Mouse (Mus musculus): ENCODE measurements at regions not wholly inside any gene's neighbourhood (a gene's known extent, or its start where the extent isn't known, plus 50 kb on each side); places are given as distances from the start of the nearest gene placed in this dataset.

- Histone ChIP-seq H3K4me2 (replicated peaks) (no peak overlapping the region), H3K36me3 (no peaks in the 10 kb centered on the region), H3K9ac (replicated peaks) (no peak overlapping the region), H3K4me1 (0 out of 2 replicates have a peak, but pooled peaks cover 6% of the 10 kb centered on the region), H3K27me3 (0 out of 2 replicates have a peak, but pooled peaks cover 6% of the 10 kb centered on the region), H3K27ac (replicated peaks) (0 out of 2 replicates have a peak overlapping the region, but pooled peaks have one; percentile 4), H3K9me3 (no peaks in the 10 kb centered on the region), H3K4me3 (no peak overlapping the region)
- 81% methylated on average over 9 of the region's 9 CpGs for WGBS
- ATAC-seq (ENCODE audit: low FRiP score, low read depth): no peak
These were observed 99.0 kb upstream of the Max start for GRCm38 (mm10) chr12:77060766-77061561.

GRCm38 (mm10) chr12:77060060-77060695 is 98.2 kb upstream of the Max start:
- Histone ChIP-seq H3K9ac (replicated peaks) (no peak overlapping the region), H3K4me2 (replicated peaks) (peak overlapping the region; percentile 17; the same call in 1 of the 2 replicates), H3K4me1 (0 out of 2 replicates have a peak, but pooled peaks cover 6% of the 10 kb centered on the region), H3K27ac (replicated peaks) (0 out of 2 replicates have a peak overlapping the region, but pooled peaks have one; percentile 4), H3K4me3 (no peak overlapping the region), H3K27me3 (0 out of 2 replicates have a peak, but pooled peaks cover 6% of the 10 kb centered on the region), H3K36me3 (no peaks in the 10 kb centered on the region), H3K9me3 (no peaks in the 10 kb centered on the region)
- ATAC-seq (ENCODE audit: low FRiP score, low read depth): peak; percentile 56
- WGBS: 39% methylated on average over 16 of the region's 16 CpGs

GRCm38 (mm10) chr12:77059679-77060059 is 97.7 kb upstream of the Max start:
- no peak overlapping the region for H3K9ac ChIP-seq (replicated peaks)
- H3K27ac ChIP-seq (replicated peaks): no peak overlapping the region
- no peak overlapping the region for H3K4me3 ChIP-seq
- H3K4me2 ChIP-seq (replicated peaks): no peak overlapping the region; the same call in 1 of the 2 replicates
- 91% methylated on average over 4 of the region's 4 CpGs for WGBS
- 0 out of 2 replicates have a peak, but pooled peaks cover 6% of the 10 kb centered on the region for H3K4me1 ChIP-seq
- 0 out of 2 replicates have a peak, but pooled peaks cover 6% of the 10 kb centered on the region for H3K27me3 ChIP-seq
- no peak for ATAC-seq (ENCODE audit: low FRiP score, low read depth)
- H3K9me3 ChIP-seq: no peaks in the 10 kb centered on the region
- H3K36me3 ChIP-seq: no peaks in the 10 kb centered on the region

- Histone ChIP-seq H3K9ac (replicated peaks) (no peak overlapping the region), H3K36me3 (no peaks in the 10 kb centered on the region), H3K4me1 (0 out of 2 replicates have a peak, but pooled peaks cover 6% of the 10 kb centered on the region), H3K4me2 (replicated peaks) (no peak overlapping the region), H3K4me3 (no peak overlapping the region), H3K27me3 (0 out of 2 replicates have a peak, but pooled peaks cover under 1% of the 10 kb centered on the region), H3K9me3 (no peaks in the 10 kb centered on the region), H3K27ac (replicated peaks) (no peak overlapping the region)
- WGBS: 49% methylated on average over 4 of the region's 4 CpGs
- no peak for ATAC-seq (ENCODE audit: low FRiP score, low read depth)
These were observed 96.7 kb upstream of the Max start for GRCm38 (mm10) chr12:77058596-77059190.

- no peaks in the 10 kb centered on the region for H3K9me3 ChIP-seq
- no peak overlapping the region for H3K9ac ChIP-seq (replicated peaks)
- H3K4me2 ChIP-seq (replicated peaks): no peak overlapping the region
- H3K36me3 ChIP-seq: no peaks in the 10 kb centered on the region
- whole genome bisulfite sequencing: 77% methylated on average over 5 of the region's 5 CpGs
- 0 out of 2 replicates have a peak, but pooled peaks cover 6% of the 10 kb centered on the region for H3K4me1 ChIP-seq
- H3K27me3 ChIP-seq: no peaks in the 10 kb centered on the region
- H3K4me3 ChIP-seq: no peak overlapping the region
- H3K27ac ChIP-seq (replicated peaks): no peak overlapping the region
- ATAC-seq (ENCODE audit: low FRiP score, low read depth): no peak
These were observed 94.9 kb upstream of the Max start for GRCm38 (mm10) chr12:77056748-77057370.

- no peak overlapping the region for H3K27ac ChIP-seq (replicated peaks)
- no peak overlapping the region for H3K9ac ChIP-seq (replicated peaks)
- H3K4me2 ChIP-seq (replicated peaks): no peak overlapping the region
- H3K4me1 ChIP-seq: no peaks in the 10 kb centered on the region
- H3K27me3 ChIP-seq: no peaks in the 10 kb centered on the region
- H3K36me3 ChIP-seq: no peaks in the 10 kb centered on the region
- H3K4me3 ChIP-seq: no peak overlapping the region
- ATAC-seq (ENCODE audit: low FRiP score, low read depth): no peak
- H3K9me3 ChIP-seq: no peaks in the 10 kb centered on the region
- 94% methylated on average over 5 of the region's 5 CpGs for WGBS
These were observed 92.7 kb upstream of the Max start for GRCm38 (mm10) chr12:77054700-77055099.

- Histone ChIP-seq H3K4me1 (no peaks in the 10 kb centered on the region), H3K27ac (replicated peaks) (no peak overlapping the region), H3K4me3 (no peak overlapping the region), H3K9me3 (no peaks in the 10 kb centered on the region), H3K4me2 (replicated peaks) (no peak overlapping the region), H3K27me3 (no peaks in the 10 kb centered on the region), H3K9ac (replicated peaks) (no peak overlapping the region), H3K36me3 (no peaks in the 10 kb centered on the region)
- ATAC-seq (ENCODE audit: low FRiP score, low read depth): no peak
- WGBS: 92% methylated on average over 7 of the region's 7 CpGs
These were observed 92.2 kb upstream of the Max start for GRCm38 (mm10) chr12:77054211-77054610.

DNA sequence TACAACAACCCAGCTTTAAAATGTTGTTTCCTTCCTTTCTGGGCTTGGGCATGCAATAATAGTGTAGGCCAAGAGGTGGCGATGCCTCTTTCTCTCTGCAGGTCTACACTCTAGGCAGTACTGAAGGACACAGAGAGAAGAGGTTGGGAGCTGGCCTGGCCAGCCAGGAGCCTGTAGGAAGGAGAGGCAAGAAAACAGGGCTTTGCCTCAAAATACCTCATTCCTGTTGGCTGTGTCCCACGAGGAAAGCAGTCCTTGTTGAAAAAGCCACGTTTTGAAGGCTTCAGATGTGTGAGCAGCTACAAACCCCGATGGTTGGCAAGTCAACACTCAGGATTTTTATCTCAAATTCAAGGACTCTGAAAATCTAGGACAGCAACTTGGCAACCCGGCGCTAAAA is 90.9 kb upstream of the Max start:
- no peak overlapping the region for H3K4me2 ChIP-seq (replicated peaks)
- H3K9ac ChIP-seq (replicated peaks): no peak overlapping the region
- no peaks in the 10 kb centered on the region for H3K4me1 ChIP-seq
- 75% methylated on average over 6 of the region's 6 CpGs for WGBS
- no peaks in the 10 kb centered on the region for H3K27me3 ChIP-seq
- no peak overlapping the region for H3K4me3 ChIP-seq
- no peak for ATAC-seq (ENCODE audit: low FRiP score, low read depth)
- no peaks in the 10 kb centered on the region for H3K36me3 ChIP-seq
- no peaks in the 10 kb centered on the region for H3K9me3 ChIP-seq
- H3K27ac ChIP-seq (replicated peaks): no peak overlapping the region

GRCm38 (mm10) chr12:77048380-77048779 is 86.4 kb upstream of the Max start:
- WGBS: 62% methylated on average over 11 of the region's 11 CpGs
- no peak overlapping the region for H3K4me2 ChIP-seq (replicated peaks)
- no peak overlapping the region for H3K9ac ChIP-seq (replicated peaks)
- H3K36me3 ChIP-seq: no peaks in the 10 kb centered on the region
- no peak overlapping the region for H3K27ac ChIP-seq (replicated peaks)
- no peak overlapping the region for H3K4me3 ChIP-seq
- H3K9me3 ChIP-seq: no peaks in the 10 kb centered on the region
- H3K4me1 ChIP-seq: no peaks in the 10 kb centered on the region
- H3K27me3 ChIP-seq: no peaks in the 10 kb centered on the region
- no peak for ATAC-seq (ENCODE audit: low FRiP score, low read depth)

DNA sequence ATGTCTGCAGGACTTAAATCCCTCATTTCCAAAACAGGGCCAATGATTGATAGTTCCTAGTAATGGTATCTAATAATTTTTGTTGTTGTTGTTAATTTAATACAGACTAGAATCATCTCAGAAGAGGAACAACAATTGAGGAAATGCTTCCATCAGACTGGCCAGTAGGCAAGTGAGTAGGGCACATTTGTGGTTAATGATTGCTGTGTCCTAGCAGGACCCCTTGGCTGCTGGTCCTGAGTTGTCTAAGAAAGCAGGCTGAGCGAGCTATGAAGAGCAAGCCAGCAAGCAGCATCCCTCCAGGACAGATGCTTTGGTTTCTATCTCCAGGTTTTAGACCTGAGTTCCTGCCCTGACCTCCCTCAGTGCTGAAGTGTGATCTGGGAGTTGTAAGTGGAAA is 85.3 kb upstream of the Max start:
- H3K9me3 ChIP-seq: no peaks in the 10 kb centered on the region
- no peak for ATAC-seq (ENCODE audit: low FRiP score, low read depth)
- no peaks in the 10 kb centered on the region for H3K27me3 ChIP-seq
- no peaks in the 10 kb centered on the region for H3K36me3 ChIP-seq
- WGBS: 86% methylated on average over 1 of the region's 1 CpGs
- no peak overlapping the region for H3K4me3 ChIP-seq
- no peak overlapping the region for H3K9ac ChIP-seq (replicated peaks)
- H3K4me1 ChIP-seq: no peaks in the 10 kb centered on the region
- H3K27ac ChIP-seq (replicated peaks): no peak overlapping the region
- H3K4me2 ChIP-seq (replicated peaks): no peak overlapping the region

GRCm38 (mm10) chr12:77045956-77046355 is 84.0 kb upstream of the Max start:
- H3K9ac ChIP-seq (replicated peaks): no peak overlapping the region
- no peaks in the 10 kb centered on the region for H3K27me3 ChIP-seq
- H3K27ac ChIP-seq (replicated peaks): no peak overlapping the region
- peaks cover 3% of the 10 kb centered on the region; the same call in 1 of the 2 replicates for H3K4me1 ChIP-seq
- H3K4me2 ChIP-seq (replicated peaks): no peak overlapping the region
- no peak for ATAC-seq (ENCODE audit: low FRiP score, low read depth)
- H3K36me3 ChIP-seq: no peaks in the 10 kb centered on the region
- 86% methylated on average over 2 of the region's 2 CpGs for WGBS
- H3K4me3 ChIP-seq: no peak overlapping the region
- H3K9me3 ChIP-seq: no peaks in the 10 kb centered on the region

Data from midbrain, embryonic 12.5 days (tissue).